ENCODE assay signal across 27 mouse cellular contexts in genomic region chr1:150335111-150335510, GRCm38 (mm10). TPM values are rescaled to one million over a fixed set of nuclear protein-coding genes. Genes with fewer than 3 reads are reported as not detected.
A peak's percentile ranks its signal among the peaks of the same experiment; 100 is the strongest.
DNase-seq lines count a peak whose midpoint lies in the region; ATAC-seq and TF ChIP-seq lines count a peak whose summit lies in the region.
"Had no signal": no experiment of that assay in that cellular context is flagged by ENCODE, and none has a peak within 500 bp of the region (broad histone marks: within the 10 kb centered on the region; RNA-seq: fewer than 3 reads in every experiment).

No protein-coding gene starts in this region.

- peak; percentile 60 for DNase-seq in 416B (ENCODE audit: low read depth)
- peak; percentile 87 for DNase-seq in MEL (ENCODE audit: low read depth, low spot score)
- DNase-seq in cerebellum, postnatal 14 days = no peak
- no peak for DNase-seq in layer of hippocampus, adult 8-10 months (ENCODE audit: low spot score in 2 of 2)
- DNase-seq in kidney, adult 9 months = no peak
- DNase-seq: adrenal gland, adult 2 months; adrenal gland, postnatal 10 days; adrenal gland, postnatal 25 days; B cell, adult 2 months; cerebellum, adult 11-12 months; cerebellum, adult 2 months; cerebellum, adult 9-10 months; cerebellum, postnatal 10 days; cerebellum, postnatal 36 days; forebrain, postnatal 0 days had no signal

- ATAC-seq in common myeloid progenitor, adult 5-6 weeks (replicated peaks; ENCODE audit: low read depth, poor library complexity, severe bottlenecking) = peak; percentile 83
- ATAC-seq in megakaryocyte, adult 5-6 weeks (ENCODE audit: poor library complexity, severe bottlenecking) = peak; percentile 91
- no peak for ATAC-seq in frontal cortex, adult (ENCODE audit: low TSS enrichment)
- ATAC-seq: CD4-positive, CD25-positive, alpha-beta regulatory T cell, adult 4 months; forebrain, embryonic 15.5 days; forebrain, postnatal 0 days had no signal

- peaks cover 0 to 9% of the 10 kb centered on the region in 2 experiments; a peak in 3 of 4 replicates for H3K4me1 ChIP-seq in MEL (ENCODE audit: control insufficient read depth in 1 of 2, insufficient read depth in 2 of 2, low read length in 2 of 2)
- H3K4me1 ChIP-seq: embryonic facial prominence, embryonic 10.5 days; embryonic facial prominence, embryonic 12.5 days; forebrain, embryonic 13.5 days; forebrain, embryonic 15.5 days had no signal

- no peaks in the 10 kb centered on the region for H3K9me3 ChIP-seq in MEL (replicated peaks; ENCODE audit: insufficient read depth, low read length)
- H3K9me3 ChIP-seq: embryonic facial prominence, embryonic 10.5 days; embryonic facial prominence, embryonic 12.5 days; forebrain, embryonic 13.5 days; forebrain, embryonic 15.5 days; G1E had no signal

- no peak for TF ChIP-seq POLR2A in MEL (IDR thresholded peaks at IDR 0.05; ENCODE audit: control insufficient read depth in 1 of 2, insufficient read depth in 1 of 2, low read depth in 1 of 2, low read length in 2 of 2, poor library complexity in 1 of 2)

- H3K4me3 ChIP-seq in MEL (ENCODE audit: control insufficient read depth in 1 of 2, insufficient read depth in 1 of 2, low read depth in 2 of 2, low read length in 2 of 2) = no peak overlapping the region
- H3K4me3 ChIP-seq: embryonic facial prominence, embryonic 10.5 days; embryonic facial prominence, embryonic 12.5 days; forebrain, embryonic 13.5 days; forebrain, embryonic 15.5 days had no signal

- H3K27me3 ChIP-seq in MEL (ENCODE audit: control insufficient read depth in 1 of 2, insufficient read depth in 2 of 2, low read length in 2 of 2) = no peaks in the 10 kb centered on the region
- H3K27me3 ChIP-seq: CH12.LX; embryonic facial prominence, embryonic 12.5 days; forebrain, embryonic 13.5 days; forebrain, embryonic 15.5 days had no signal

- peak overlapping the region; percentile 49 for H3K27ac ChIP-seq in MEL (ENCODE audit: control insufficient read depth, low read depth, low read length)
- H3K27ac ChIP-seq: embryonic facial prominence, embryonic 10.5 days; embryonic facial prominence, embryonic 12.5 days; forebrain, embryonic 13.5 days; forebrain, embryonic 15.5 days had no signal

- no peak overlapping the region for H3K9ac ChIP-seq in MEL (ENCODE audit: control insufficient read depth, low read depth, low read length, poor library complexity, severe bottlenecking)
- H3K9ac ChIP-seq: embryonic facial prominence, embryonic 12.5 days; forebrain, embryonic 13.5 days; forebrain, embryonic 15.5 days; forebrain, postnatal 0 days had no signal

- no peak for TF ChIP-seq CTCF in MEL (IDR thresholded peaks at IDR 0.05 in 2 of 3, conservative IDR thresholded peaks at IDR 0.05 in 1 of 3; ENCODE audit: control insufficient read depth in 1 of 3, insufficient read depth in 1 of 3, low read depth in 2 of 3, low read length in 3 of 3, poor library complexity in 1 of 3, severe bottlenecking in 1 of 3)

- TF ChIP-seq EP300 in MEL (IDR thresholded peaks at IDR 0.05; ENCODE audit: low read depth in 1 of 2, low read length in 2 of 2) = peak; percentile 75 to 87

- H3K79me2 ChIP-seq in MEL (ENCODE audit: control insufficient read depth, insufficient read depth, low read length, poor library complexity) = no peaks in the 10 kb centered on the region

- TF ChIP-seq RAD21 in MEL (IDR thresholded peaks at IDR 0.05; ENCODE audit: low read depth, low read length) = no peak

- peaks cover 0 to 13% of the 10 kb centered on the region in 2 experiments; a peak in 2 of 4 replicates for H3K36me3 ChIP-seq in MEL (ENCODE audit: control insufficient read depth in 1 of 2, insufficient read depth in 2 of 2, low read length in 2 of 2)
- H3K36me3 ChIP-seq: embryonic facial prominence, embryonic 10.5 days; embryonic facial prominence, embryonic 12.5 days; forebrain, embryonic 15.5 days; G1E had no signal

TF ChIP-seq in MEL, 35 proteins besides CTCF, POLR2A, EP300 and RAD21:
- TF ChIP-seq GATA1 (IDR thresholded peaks at IDR 0.05; ENCODE audit: low read depth, low read length) (peak; percentile 70), ELF1 (IDR thresholded peaks at IDR 0.05; ENCODE audit: low read depth, low read length) (no peak), ZKSCAN1 (IDR thresholded peaks at IDR 0.05; ENCODE audit: low read depth, low read length) (no peak), MYB (IDR thresholded peaks at IDR 0.05; ENCODE audit: low read depth, low read length) (peak; percentile 71), ETS1 (IDR thresholded peaks at IDR 0.05; ENCODE audit: low read depth, low read length) (peak; percentile 43; the same call in 1 of the 2 replicates), TBP (IDR thresholded peaks at IDR 0.05; ENCODE audit: low read depth, low read length) (0 out of 2 replicates have a peak, but pooled peaks have one; percentile 47), ZC3H11A (IDR thresholded peaks at IDR 0.05; ENCODE audit: low read depth, low read length) (no peak), HCFC1 (IDR thresholded peaks at IDR 0.05; ENCODE audit: low read depth, low read length) (no peak)

RNA-seq across cellular contexts. Expression of gene Pdc, which starts 15.9 kb away (rescaled TPM):
- total RNA-seq in MEL (2012; rRNA removed) = not detected in 2 replicates
- polyA plus RNA-seq in MEL (2012; ENCODE audit: insufficient read depth in 1 of 2, insufficient read length in 2 of 2, low read depth in 1 of 2, low replicate concordance in 2 of 2, missing spikeins in 1 of 2) = not detected
- total RNA-seq in common myeloid progenitor, adult 5-6 weeks (2017) = not detected in 2 replicates
- not detected in 2 replicates for total RNA-seq in megakaryocyte, adult 5-6 weeks (2015)
- total RNA-seq in megakaryocyte, adult 5-6 weeks (2017) = not detected in 2 replicates
- not detected for total RNA-seq in layer of hippocampus, adult 8-10 months (2022)
- total RNA-seq: adrenal gland, adult 2 months; adrenal gland, postnatal 10 days; adrenal gland, postnatal 25 days; CH12.LX had no signal
- polyA plus RNA-seq: adrenal gland, adult 2 months; CD4-positive, CD25-positive, alpha-beta regulatory T cell, adult 4 months; cerebellum, adult 2 months; cortical plate, adult 2 months; embryonic facial prominence, embryonic 10.5 days; embryonic facial prominence, embryonic 14.5 days; forebrain, embryonic 13.5 days; forebrain, embryonic 15.5 days; forebrain, postnatal 0 days; G1E had no signal

RNA-seq across cellular contexts. Expression of gene Tpr, which starts 57.5 kb away (rescaled TPM):
- 213 and 241 TPM in 2 replicates for total RNA-seq in MEL (2012; rRNA removed)
- polyA plus RNA-seq in MEL (2012; ENCODE audit: insufficient read depth in 1 of 2, insufficient read length in 2 of 2, low read depth in 1 of 2, low replicate concordance in 2 of 2, missing spikeins in 1 of 2) = 100 to 1,000 TPM; 229 to 382 TPM
- total RNA-seq in common myeloid progenitor, adult 5-6 weeks (2017) = 523 and 604 TPM in 2 replicates
- total RNA-seq in megakaryocyte, adult 5-6 weeks (2015) = 312 and 339 TPM in 2 replicates
- 398 and 424 TPM in 2 replicates for total RNA-seq in megakaryocyte, adult 5-6 weeks (2017)
- 100 to 1,000 TPM; 108 to 113 (median 110) TPM for total RNA-seq in layer of hippocampus, adult 8-10 months (2022)

RNA-seq across cellular contexts. Expression of gene Odr4, which starts 57.8 kb away (rescaled TPM):
- total RNA-seq in MEL (2012; rRNA removed) = 28.6 and 30.1 TPM in 2 replicates
- 10 to 100 TPM in 1 of 2 experiments, not detected in 1; 23.1 TPM for polyA plus RNA-seq in MEL (2012; ENCODE audit: insufficient read depth in 1 of 2, insufficient read length in 2 of 2, low read depth in 1 of 2, low replicate concordance in 2 of 2, missing spikeins in 1 of 2)
- 86.4 and 103 TPM in 2 replicates for total RNA-seq in common myeloid progenitor, adult 5-6 weeks (2017)
- 26.4 and 38.2 TPM in 2 replicates for total RNA-seq in megakaryocyte, adult 5-6 weeks (2015)
- total RNA-seq in megakaryocyte, adult 5-6 weeks (2017) = 68.0 and 68.1 TPM in 2 replicates
- 10 to 100 TPM; 54.2 to 68.0 (median 57.3) TPM for total RNA-seq in layer of hippocampus, adult 8-10 months (2022)

Comparison
In these comparisons a context has a peak if more than half of its experiments do, and no peak if none do; other contexts are left out.
1. DNase-seq: peak in 416B (single experiment) and MEL (single experiment); none in cerebellum, postnatal 14 days (0 of 2), layer of hippocampus, adult 8-10 months (0 of 2) and kidney, adult 9 months (single experiment).